In genomic region chr9:72693861-72694260, GRCm38 (mm10) we compare ENCODE assay signal across 14 mouse cellular contexts. TPM values are rescaled to one million over a fixed set of nuclear protein-coding genes. Genes with fewer than 3 reads are reported as not detected.
DNase-seq lines count a peak whose midpoint lies in the region; ATAC-seq and TF ChIP-seq lines count a peak whose summit lies in the region.
"Had no signal": no experiment of that assay in that cellular context is flagged by ENCODE, and none has a peak within 500 bp of the region (broad histone marks: within the 10 kb centered on the region; RNA-seq: fewer than 3 reads in every experiment).

No protein-coding gene starts in this region.

- no peak for TF ChIP-seq POLR2A in limb, embryonic 14.5 days (IDR thresholded peaks at IDR 0.05; ENCODE audit: borderline replicate concordance, extremely low read depth, insufficient read depth, insufficient read length)

- no peak for TF ChIP-seq EP300 in stomach, postnatal 0 days (optimal IDR thresholded peaks at IDR 0.05)

- ATAC-seq in forebrain, embryonic 14.5 days: no peak
- no peak for ATAC-seq in forebrain, embryonic 12.5 days (ENCODE audit: low FRiP score)
- ATAC-seq in embryonic facial prominence, embryonic 13.5 days (ENCODE audit: insufficient number of reproducible peaks, insufficient read depth, low FRiP score, low TSS enrichment, low read depth): no peak
- ATAC-seq in limb, embryonic 14.5 days (ENCODE audit: low FRiP score, low read depth): no peak
- no peak for ATAC-seq in stomach, postnatal 0 days (ENCODE audit: low FRiP score, low TSS enrichment)
- no peak for ATAC-seq in frontal cortex, adult (ENCODE audit: low TSS enrichment)
- ATAC-seq: inflammation-experienced regulatory T-cells, adult 6 months; lung, postnatal 0 days had no signal

- no peaks in the 10 kb centered on the region for H3K27me3 ChIP-seq in forebrain, embryonic 14.5 days (replicated peaks; ENCODE audit: control insufficient read depth, insufficient read depth, low read length)
- no peaks in the 10 kb centered on the region for H3K27me3 ChIP-seq in forebrain, embryonic 12.5 days
- no peaks in the 10 kb centered on the region for H3K27me3 ChIP-seq in embryonic facial prominence, embryonic 13.5 days
- H3K27me3 ChIP-seq in limb, embryonic 14.5 days (ENCODE audit: control insufficient read depth, insufficient read depth, low read length): no peaks in the 10 kb centered on the region
- H3K27me3 ChIP-seq in stomach, postnatal 0 days (ENCODE audit: control insufficient read depth, insufficient read depth, low read length): no peaks in the 10 kb centered on the region

- no peak overlapping the region for H3K9ac ChIP-seq in forebrain, embryonic 14.5 days (ENCODE audit: low read length)
- H3K9ac ChIP-seq in forebrain, embryonic 12.5 days: no peak overlapping the region
- 0 out of 2 replicates have a peak overlapping the region, but pooled peaks have one; percentile 33 for H3K9ac ChIP-seq in embryonic facial prominence, embryonic 13.5 days
- 0 out of 2 replicates have a peak overlapping the region, but pooled peaks have one; percentile 21 for H3K9ac ChIP-seq in limb, embryonic 14.5 days (ENCODE audit: low read depth, low read length, severe bottlenecking)
- no peak overlapping the region for H3K9ac ChIP-seq in stomach, postnatal 0 days (ENCODE audit: low read length)

- peak overlapping the region; percentile 33; the same call in 1 of the 2 replicates for H3K27ac ChIP-seq in forebrain, embryonic 14.5 days (ENCODE audit: low read depth, low read length)
- no peak overlapping the region for H3K27ac ChIP-seq in forebrain, embryonic 12.5 days
- H3K27ac ChIP-seq in layer of hippocampus, adult 2 months: peak overlapping the region; percentile 85
- H3K27ac ChIP-seq in embryonic facial prominence, embryonic 13.5 days: peak overlapping the region; percentile 78; the same call in 1 of the 2 replicates
- peak overlapping the region; percentile 40 for H3K27ac ChIP-seq in limb, embryonic 14.5 days (replicated peaks; ENCODE audit: low read depth, low read length)
- no peak overlapping the region for H3K27ac ChIP-seq in stomach, postnatal 0 days (replicated peaks)
- H3K27ac ChIP-seq: heart, embryonic 10.5 days had no signal

- WGBS in forebrain, embryonic 14.5 days: 91% methylated on average over 14 of the region's 14 CpGs
- 92% methylated on average over 14 of the region's 14 CpGs for WGBS in forebrain, embryonic 12.5 days
- WGBS in embryonic facial prominence, embryonic 13.5 days: 90% methylated on average over 14 of the region's 14 CpGs
- 81% methylated on average over 14 of the region's 14 CpGs for WGBS in limb, embryonic 14.5 days
- WGBS in stomach, postnatal 0 days: 85% methylated on average over 14 of the region's 14 CpGs

- H3K4me3 ChIP-seq in forebrain, embryonic 14.5 days (ENCODE audit: low read depth, low read length): no peak overlapping the region
- no peak overlapping the region for H3K4me3 ChIP-seq in forebrain, embryonic 12.5 days (replicated peaks)
- peak overlapping the region; percentile 34; the same call in 1 of the 2 replicates for H3K4me3 ChIP-seq in layer of hippocampus, adult 2 months
- no peak overlapping the region for H3K4me3 ChIP-seq in embryonic facial prominence, embryonic 13.5 days
- H3K4me3 ChIP-seq in limb, embryonic 14.5 days (replicated peaks; ENCODE audit: low read length): peak overlapping the region; percentile 14; the same call in 1 of the 2 replicates
- H3K4me3 ChIP-seq in stomach, postnatal 0 days (ENCODE audit: low read depth, low read length): no peak overlapping the region
- H3K4me3 ChIP-seq: erythroblast, embryonic 14.5 days; heart, embryonic 10.5 days had no signal

- no peak for TF ChIP-seq CTCF in layer of hippocampus, adult 2 months (conservative IDR thresholded peaks at IDR 0.05)
- TF ChIP-seq CTCF in stomach, postnatal 0 days (IDR thresholded peaks at IDR 0.05; ENCODE audit: low read depth): no peak

- H3K36me3 ChIP-seq in forebrain, embryonic 14.5 days (ENCODE audit: control insufficient read depth, insufficient read depth, low read length): peaks cover 66% of the 10 kb centered on the region
- peaks cover 79% of the 10 kb centered on the region for H3K36me3 ChIP-seq in forebrain, embryonic 12.5 days (replicated peaks)
- H3K36me3 ChIP-seq in embryonic facial prominence, embryonic 13.5 days: peaks cover 68% of the 10 kb centered on the region
- peaks cover 81% of the 10 kb centered on the region for H3K36me3 ChIP-seq in limb, embryonic 14.5 days (ENCODE audit: control insufficient read depth, insufficient read depth, low read length)
- peaks cover 24% of the 10 kb centered on the region for H3K36me3 ChIP-seq in stomach, postnatal 0 days (ENCODE audit: control insufficient read depth, insufficient read depth, low read length)

- peaks cover 6% of the 10 kb centered on the region; the same call in 1 of the 2 replicates for H3K4me1 ChIP-seq in forebrain, embryonic 14.5 days (ENCODE audit: control insufficient read depth, insufficient read depth, low read length)
- peaks cover 12% of the 10 kb centered on the region; the same call in 1 of the 2 replicates for H3K4me1 ChIP-seq in forebrain, embryonic 12.5 days
- H3K4me1 ChIP-seq in embryonic facial prominence, embryonic 13.5 days: peaks cover 76% of the 10 kb centered on the region
- H3K4me1 ChIP-seq in limb, embryonic 14.5 days (ENCODE audit: control insufficient read depth, insufficient read depth, low read length): peaks cover 53% of the 10 kb centered on the region
- H3K4me1 ChIP-seq in stomach, postnatal 0 days (replicated peaks; ENCODE audit: control insufficient read depth, insufficient read depth): no peaks in the 10 kb centered on the region

- DNase-seq in forebrain, embryonic 14.5 days (ENCODE audit: low spot score): no peak
- peak in 1 of 2 experiments; percentile 9 for DNase-seq in layer of hippocampus, adult 2 months (ENCODE audit: low spot score in 2 of 2)
- DNase-seq in layer of hippocampus, postnatal 14 days (ENCODE audit: low spot score in 2 of 2): no peak
- no peak for DNase-seq in limb, embryonic 14.5 days (ENCODE audit: low spot score)
- DNase-seq in stomach, postnatal 0 days (ENCODE audit: low spot score): no peak
- DNase-seq: gastrocnemius, postnatal 10 days; thymus, postnatal 4 days had no signal

- H3K9me3 ChIP-seq in forebrain, embryonic 14.5 days (replicated peaks; ENCODE audit: control insufficient read depth, low read length): no peaks in the 10 kb centered on the region
- no peaks in the 10 kb centered on the region for H3K9me3 ChIP-seq in forebrain, embryonic 12.5 days
- no peaks in the 10 kb centered on the region for H3K9me3 ChIP-seq in embryonic facial prominence, embryonic 13.5 days
- no peaks in the 10 kb centered on the region for H3K9me3 ChIP-seq in limb, embryonic 14.5 days (ENCODE audit: control insufficient read depth, low read length)
- H3K9me3 ChIP-seq in stomach, postnatal 0 days (ENCODE audit: control insufficient read depth, low read length): no peaks in the 10 kb centered on the region
- H3K9me3 ChIP-seq: heart, embryonic 10.5 days had no signal

- no peak overlapping the region for H3K4me2 ChIP-seq in forebrain, embryonic 14.5 days (ENCODE audit: low read length)
- H3K4me2 ChIP-seq in forebrain, embryonic 12.5 days: no peak overlapping the region
- H3K4me2 ChIP-seq in embryonic facial prominence, embryonic 13.5 days: peak overlapping the region; percentile 44
- peak overlapping the region; percentile 25; the same call in 1 of the 2 replicates for H3K4me2 ChIP-seq in limb, embryonic 14.5 days (replicated peaks; ENCODE audit: low read depth, low read length, severe bottlenecking)
- H3K4me2 ChIP-seq in stomach, postnatal 0 days (replicated peaks; ENCODE audit: low read depth): no peak overlapping the region

RNA-seq across cellular contexts. Expression of gene Nedd4, which starts 31.7 kb away (rescaled TPM):
- polyA plus RNA-seq in forebrain, embryonic 14.5 days (2014; fragmentation: Nextera tagmentation; extraction: Ambion mirVana): 437 and 459 TPM in 2 replicates
- 731 and 774 TPM in 2 replicates for polyA plus RNA-seq in forebrain, embryonic 12.5 days (2016; fragmentation: Nextera tagmentation; extraction: Ambion mirVana)
- 100 to 1,000 TPM; 298 to 301 TPM for total RNA-seq in layer of hippocampus, adult 2 months (2021)
- 100 to 1,000 TPM; 288 to 318 TPM for total RNA-seq in layer of hippocampus, postnatal 14 days (2021)
- 659 and 711 TPM in 2 replicates for polyA plus RNA-seq in embryonic facial prominence, embryonic 13.5 days (2015; fragmentation: Nextera tagmentation; extraction: Ambion mirVana)
- 783 and 859 TPM in 2 replicates for polyA plus RNA-seq in limb, embryonic 14.5 days (2012; rRNA removed)
- polyA plus RNA-seq in limb, embryonic 14.5 days (2014; fragmentation: Nextera tagmentation; extraction: Ambion mirVana): 684 and 772 TPM in 2 replicates
- 175 and 195 TPM in 2 replicates for polyA plus RNA-seq in stomach, postnatal 0 days (2015; fragmentation: Nextera tagmentation; extraction: Ambion mirVana)

Comparison
In these comparisons a context has a peak if more than half of its experiments do, and no peak if none do; other contexts are left out.
1. H3K27ac ChIP-seq: peak in forebrain, embryonic 14.5 days (single experiment), layer of hippocampus, adult 2 months (single experiment), embryonic facial prominence, embryonic 13.5 days (single experiment) and limb, embryonic 14.5 days (single experiment); none in forebrain, embryonic 12.5 days (single experiment) and stomach, postnatal 0 days (single experiment).
2. H3K4me2 ChIP-seq: peak in embryonic facial prominence, embryonic 13.5 days (single experiment) and limb, embryonic 14.5 days (single experiment); none in forebrain, embryonic 14.5 days (single experiment), forebrain, embryonic 12.5 days (single experiment) and stomach, postnatal 0 days (single experiment).
3. H3K4me3 ChIP-seq: peak in layer of hippocampus, adult 2 months (single experiment) and limb, embryonic 14.5 days (single experiment); none in forebrain, embryonic 14.5 days (single experiment), forebrain, embryonic 12.5 days (single experiment), embryonic facial prominence, embryonic 13.5 days (single experiment) and stomach, postnatal 0 days (single experiment).
4. H3K9ac ChIP-seq: peak in embryonic facial prominence, embryonic 13.5 days (single experiment) and limb, embryonic 14.5 days (single experiment); none in forebrain, embryonic 14.5 days (single experiment), forebrain, embryonic 12.5 days (single experiment) and stomach, postnatal 0 days (single experiment).